Mouse (Mus musculus) erythroblast, embryonic 14.5 days (primary cell): Measurements from ENCODE around the gene Ndufs2.

Experiments used
- GATA1 ChIP-seq: IDR thresholded peaks from 2 replicates; pipeline ENCODE4 v1.6.1; 2012; ENCODE audit warnings: low read length, inconsistent platforms, mixed read lengths
- TAL1 ChIP-seq: IDR thresholded peaks from 3 replicates; pipeline ENCODE4 v1.6.1; 2012; ENCODE audit warnings: low read length, inconsistent platforms, mixed read lengths

- no peak for TF ChIP-seq TAL1
- no peak for TF ChIP-seq GATA1
Measured at GRCm38 (mm10) chr1:171257781-171258180, 6.6 kb upstream of the Ndufs2 start.
